Mouse (Mus musculus) kidney, adult 2 months (tissue): ENCODE measurements around the gene Ldb2.

Source experiments
- CTCF ChIP-seq: fragments of 200-500 bp; conservative IDR thresholded peaks from 2 replicates; pipeline ENCODE4 v1.5.1; 2011; ENCODE audit warnings: low read depth, mild to moderate bottlenecking, control low read depth, low read length, moderate library complexity, mixed read lengths; ENCODE audit not compliant: insufficient read depth, insufficient read length
- POLR2A ChIP-seq: fragments of 200-500 bp; IDR thresholded peaks from one replicate; pipeline ENCODE4 v1.6.1; 2011; ENCODE audit warnings: low read depth, low read length, control low read depth

- TF ChIP-seq POLR2A (no peak), CTCF (no peak)
Measured at GRCm38 (mm10) chr5:44707946-44708345, 91.5 kb downstream of the Ldb2 start.
